Mouse (Mus musculus): ENCODE data around the gene Gpc6. TPM values are rescaled to one million over a fixed set of nuclear protein-coding genes. Genes with fewer than 3 reads are reported as not detected.

Gene Gpc6
- polyA plus RNA-seq, 1 experiment from 2014 or later, result 34.9 TPM

DNA sequence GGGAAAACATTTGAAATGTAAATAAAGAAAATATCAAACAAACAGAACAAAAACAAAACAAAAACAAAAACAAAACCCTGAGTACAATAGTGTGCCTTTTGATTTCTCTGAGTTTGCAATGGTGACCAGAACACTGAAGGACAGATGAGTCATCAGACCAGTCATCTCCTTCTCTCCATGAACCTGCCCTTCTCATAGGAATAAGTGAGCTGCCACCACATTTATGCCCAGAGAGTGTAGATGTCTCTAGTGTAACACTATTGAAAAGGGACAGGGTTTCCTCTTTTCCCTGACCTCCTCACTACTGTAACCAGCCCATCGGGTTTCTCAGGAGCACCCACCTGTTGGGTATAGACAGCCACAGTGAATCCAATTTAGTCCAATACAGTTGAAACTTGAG, 14.4 kb downstream of the Gpc6 start:
- Histone ChIP-seq H3K27me3 (ENCODE audit: control insufficient read depth, insufficient read depth, low read length) (no peaks in the 10 kb centered on the region), H3K9me3 (replicated peaks; ENCODE audit: control insufficient read depth, low read length) (no peaks in the 10 kb centered on the region), H3K27ac (replicated peaks; ENCODE audit: low read depth, low read length) (no peak overlapping the region), H3K4me3 (ENCODE audit: low read depth, low read length) (no peak overlapping the region), H3K36me3 (replicated peaks; ENCODE audit: control insufficient read depth, insufficient read depth, low read depth, low read length) (no peaks in the 10 kb centered on the region), H3K4me1 (ENCODE audit: control insufficient read depth, insufficient read depth, low read length) (no peaks in the 10 kb centered on the region), H3K9ac (replicated peaks; ENCODE audit: low read length) (no peak overlapping the region), H3K4me2 (ENCODE audit: low read depth, low read length) (no peak overlapping the region)
- DNase-seq (ENCODE audit: low spot score) (no peak), ATAC-seq (replicated peaks; ENCODE audit: insufficient number of reproducible peaks, low FRiP score, low TSS enrichment, low read depth) (no peak)
- 96% methylated on average over 1 of the region's 1 CpGs for WGBS

DNA sequence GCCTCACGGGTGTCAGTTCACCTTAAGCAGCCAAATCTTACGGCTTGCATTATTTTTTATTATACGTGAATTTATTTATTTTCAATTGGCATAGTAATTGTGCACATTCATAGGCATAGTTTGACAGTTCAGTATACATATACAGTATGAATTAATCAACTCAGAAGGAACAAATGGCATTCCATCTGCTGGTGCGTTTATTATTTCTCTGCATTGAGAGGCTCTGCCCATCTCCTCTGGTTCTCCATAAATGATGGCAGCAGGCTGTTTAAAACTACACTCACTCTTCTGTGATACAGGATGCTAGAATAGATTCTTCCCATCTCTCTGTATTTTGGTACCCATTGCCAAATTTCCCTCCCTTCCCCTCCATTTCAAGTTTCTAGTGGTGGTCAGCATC, 16.7 kb downstream of the Gpc6 start:
- WGBS, result 91% methylated on average over 4 of the region's 4 CpGs
- DNase-seq (ENCODE audit: low spot score), result no peak
- no peak overlapping the region for H3K27ac ChIP-seq (replicated peaks; ENCODE audit: low read depth, low read length)
- H3K27me3 ChIP-seq (ENCODE audit: control insufficient read depth, insufficient read depth, low read length), result no peaks in the 10 kb centered on the region
- H3K4me1 ChIP-seq (ENCODE audit: control insufficient read depth, insufficient read depth, low read length), result no peaks in the 10 kb centered on the region
- no peak overlapping the region for H3K4me2 ChIP-seq (ENCODE audit: low read depth, low read length)
- no peaks in the 10 kb centered on the region for H3K9me3 ChIP-seq (replicated peaks; ENCODE audit: control insufficient read depth, low read length)
- no peak for ATAC-seq (replicated peaks; ENCODE audit: insufficient number of reproducible peaks, low FRiP score, low TSS enrichment, low read depth)
- no peak overlapping the region for H3K4me3 ChIP-seq (ENCODE audit: low read depth, low read length)
- no peaks in the 10 kb centered on the region for H3K36me3 ChIP-seq (replicated peaks; ENCODE audit: control insufficient read depth, insufficient read depth, low read depth, low read length)
- H3K9ac ChIP-seq (replicated peaks; ENCODE audit: low read length), result no peak overlapping the region

- H3K4me2 ChIP-seq (ENCODE audit: low read depth, low read length), result no peak overlapping the region
- H3K27me3 ChIP-seq (ENCODE audit: control insufficient read depth, insufficient read depth, low read length), result no peaks in the 10 kb centered on the region
- H3K9me3 ChIP-seq (replicated peaks; ENCODE audit: control insufficient read depth, low read length), result no peaks in the 10 kb centered on the region
- ATAC-seq (replicated peaks; ENCODE audit: insufficient number of reproducible peaks, low FRiP score, low TSS enrichment, low read depth) (no peak), DNase-seq (ENCODE audit: low spot score) (no peak)
- H3K9ac ChIP-seq (replicated peaks; ENCODE audit: low read length), result no peak overlapping the region
- WGBS, result 92% methylated on average over 7 of the region's 7 CpGs
- no peak overlapping the region for H3K4me3 ChIP-seq (ENCODE audit: low read depth, low read length)
- no peak overlapping the region for H3K27ac ChIP-seq (replicated peaks; ENCODE audit: low read depth, low read length)
- H3K36me3 ChIP-seq (replicated peaks; ENCODE audit: control insufficient read depth, insufficient read depth, low read depth, low read length), result no peaks in the 10 kb centered on the region
- no peaks in the 10 kb centered on the region for H3K4me1 ChIP-seq (ENCODE audit: control insufficient read depth, insufficient read depth, low read length)
Measured at GRCm38 (mm10) chr14:116943751-116944150, 18.6 kb downstream of the Gpc6 start.

DNA sequence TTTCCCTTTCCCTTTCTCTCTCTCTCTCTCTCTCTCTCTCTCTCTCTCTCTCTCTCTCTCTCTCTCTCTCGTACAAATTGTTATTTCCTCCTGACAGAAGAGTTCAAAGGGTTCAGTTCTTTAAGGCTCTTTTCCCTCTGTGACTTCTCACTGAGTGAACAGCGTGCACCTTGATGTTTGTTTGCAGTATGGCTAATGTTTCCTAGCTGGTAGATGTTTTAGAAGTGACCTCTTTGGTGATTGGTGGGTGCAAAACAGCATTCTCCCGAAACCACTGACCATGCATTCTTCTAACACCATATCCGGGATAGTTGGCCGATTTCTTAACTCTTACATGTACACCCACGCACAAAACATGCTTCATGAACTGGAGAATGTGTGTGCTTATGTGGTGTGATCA, 20.9 kb downstream of the Gpc6 start:
- Histone ChIP-seq H3K9ac (replicated peaks; ENCODE audit: low read length) (no peak overlapping the region), H3K4me1 (ENCODE audit: control insufficient read depth, insufficient read depth, low read length) (no peaks in the 10 kb centered on the region), H3K4me3 (ENCODE audit: low read depth, low read length) (no peak overlapping the region), H3K4me2 (ENCODE audit: low read depth, low read length) (no peak overlapping the region), H3K27me3 (ENCODE audit: control insufficient read depth, insufficient read depth, low read length) (no peaks in the 10 kb centered on the region), H3K36me3 (replicated peaks; ENCODE audit: control insufficient read depth, insufficient read depth, low read depth, low read length) (no peaks in the 10 kb centered on the region), H3K27ac (replicated peaks; ENCODE audit: low read depth, low read length) (no peak overlapping the region), H3K9me3 (replicated peaks; ENCODE audit: control insufficient read depth, low read length) (no peaks in the 10 kb centered on the region)
- DNase-seq (ENCODE audit: low spot score), result no peak
- 87% methylated on average over 6 of the region's 6 CpGs for WGBS
- ATAC-seq (replicated peaks; ENCODE audit: insufficient number of reproducible peaks, low FRiP score, low TSS enrichment, low read depth), result no peak

GRCm38 (mm10) chr14:116947461-116947860, 22.3 kb downstream of the Gpc6 start:
- Histone ChIP-seq H3K27ac (replicated peaks; ENCODE audit: low read depth, low read length) (no peak overlapping the region), H3K36me3 (replicated peaks; ENCODE audit: control insufficient read depth, insufficient read depth, low read depth, low read length) (no peaks in the 10 kb centered on the region), H3K4me2 (ENCODE audit: low read depth, low read length) (no peak overlapping the region), H3K27me3 (ENCODE audit: control insufficient read depth, insufficient read depth, low read length) (no peaks in the 10 kb centered on the region), H3K9me3 (replicated peaks; ENCODE audit: control insufficient read depth, low read length) (no peaks in the 10 kb centered on the region), H3K4me3 (ENCODE audit: low read depth, low read length) (no peak overlapping the region), H3K4me1 (ENCODE audit: control insufficient read depth, insufficient read depth, low read length) (no peaks in the 10 kb centered on the region), H3K9ac (replicated peaks; ENCODE audit: low read length) (no peak overlapping the region)
- DNase-seq (ENCODE audit: low spot score) (no peak), ATAC-seq (replicated peaks; ENCODE audit: insufficient number of reproducible peaks, low FRiP score, low TSS enrichment, low read depth) (no peak)
- WGBS, result 96% methylated on average over 6 of the region's 6 CpGs

DNA sequence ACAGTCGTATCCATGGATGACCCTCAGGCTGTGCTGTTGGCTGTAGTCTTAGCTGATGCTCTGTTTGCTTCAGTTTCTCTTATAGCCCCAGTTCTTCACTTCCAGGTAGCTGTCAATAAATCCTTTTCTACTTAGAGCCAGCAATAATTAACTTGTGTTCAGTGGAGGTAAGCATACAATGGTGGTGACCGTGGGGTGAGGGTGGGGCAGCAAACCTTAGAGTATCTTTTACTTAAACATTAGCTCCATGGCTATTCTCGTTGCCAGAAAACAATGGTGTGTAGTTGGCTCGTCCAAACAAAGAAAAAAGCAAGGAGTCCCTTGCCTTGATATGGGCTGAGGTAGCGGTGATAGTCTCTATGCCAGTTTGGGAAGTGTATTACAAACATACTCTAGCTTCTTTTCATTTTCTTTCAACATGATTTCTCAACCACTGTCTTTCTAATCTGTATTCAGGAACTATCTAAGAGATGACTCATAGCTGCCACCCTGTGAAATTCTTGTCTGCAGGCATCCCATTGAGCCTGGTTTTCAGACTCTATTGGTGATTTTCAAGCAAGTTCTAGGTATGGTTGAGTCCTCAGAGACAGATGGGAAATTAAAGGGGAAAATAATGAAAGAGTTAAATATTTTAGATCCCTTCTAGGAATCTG, 22.9 kb downstream of the Gpc6 start:
- ATAC-seq (replicated peaks; ENCODE audit: insufficient number of reproducible peaks, low FRiP score, low TSS enrichment, low read depth), result no peak
- Histone ChIP-seq H3K4me1 (ENCODE audit: control insufficient read depth, insufficient read depth, low read length) (no peaks in the 10 kb centered on the region), H3K4me3 (ENCODE audit: low read depth, low read length) (no peak overlapping the region), H3K27me3 (ENCODE audit: control insufficient read depth, insufficient read depth, low read length) (no peaks in the 10 kb centered on the region), H3K36me3 (replicated peaks; ENCODE audit: control insufficient read depth, insufficient read depth, low read depth, low read length) (no peaks in the 10 kb centered on the region), H3K9ac (replicated peaks; ENCODE audit: low read length) (no peak overlapping the region), H3K9me3 (replicated peaks; ENCODE audit: control insufficient read depth, low read length) (no peaks in the 10 kb centered on the region), H3K27ac (replicated peaks; ENCODE audit: low read depth, low read length) (no peak overlapping the region), H3K4me2 (ENCODE audit: low read depth, low read length) (no peak overlapping the region)
- DNase-seq (ENCODE audit: low spot score), result no peak
- WGBS, result 95% methylated on average over 5 of the region's 5 CpGs

GRCm38 (mm10) chr14:116957154-116957553, 32.0 kb downstream of the Gpc6 start:
- Histone ChIP-seq H3K36me3 (replicated peaks; ENCODE audit: control insufficient read depth, insufficient read depth, low read depth, low read length) (no peaks in the 10 kb centered on the region), H3K27ac (replicated peaks; ENCODE audit: low read depth, low read length) (no peak overlapping the region), H3K9me3 (replicated peaks; ENCODE audit: control insufficient read depth, low read length) (no peaks in the 10 kb centered on the region), H3K9ac (replicated peaks; ENCODE audit: low read length) (no peak overlapping the region), H3K4me3 (ENCODE audit: low read depth, low read length) (no peak overlapping the region), H3K4me1 (ENCODE audit: control insufficient read depth, insufficient read depth, low read length) (no peaks in the 10 kb centered on the region), H3K4me2 (ENCODE audit: low read depth, low read length) (no peak overlapping the region), H3K27me3 (ENCODE audit: control insufficient read depth, insufficient read depth, low read length) (no peaks in the 10 kb centered on the region)
- ATAC-seq (replicated peaks; ENCODE audit: insufficient number of reproducible peaks, low FRiP score, low TSS enrichment, low read depth), result no peak
- no peak for DNase-seq (ENCODE audit: low spot score)

- Histone ChIP-seq H3K27ac (replicated peaks; ENCODE audit: low read depth, low read length) (no peak overlapping the region), H3K4me2 (ENCODE audit: low read depth, low read length) (no peak overlapping the region), H3K4me3 (ENCODE audit: low read depth, low read length) (no peak overlapping the region), H3K9ac (replicated peaks; ENCODE audit: low read length) (no peak overlapping the region), H3K27me3 (ENCODE audit: control insufficient read depth, insufficient read depth, low read length) (no peaks in the 10 kb centered on the region), H3K36me3 (replicated peaks; ENCODE audit: control insufficient read depth, insufficient read depth, low read depth, low read length) (no peaks in the 10 kb centered on the region), H3K9me3 (replicated peaks; ENCODE audit: control insufficient read depth, low read length) (no peaks in the 10 kb centered on the region), H3K4me1 (ENCODE audit: control insufficient read depth, insufficient read depth, low read length) (no peaks in the 10 kb centered on the region)
- 56% methylated on average over 6 of the region's 6 CpGs for WGBS
- ATAC-seq (replicated peaks; ENCODE audit: insufficient number of reproducible peaks, low FRiP score, low TSS enrichment, low read depth), result no peak
- no peak for DNase-seq (ENCODE audit: low spot score)
Measured at GRCm38 (mm10) chr14:116964837-116965236, 39.7 kb downstream of the Gpc6 start.

Measured in embryonic facial prominence, embryonic 11.5 days (tissue).